Mouse (Mus musculus) ES-CJ7 (cell line): Measurements from ENCODE around the gene Rap2c.

Experiments used
- DNase-seq: peaks from one replicate; pipeline ENCODE4 v3.0.0; 2011; ENCODE audit warnings: low read depth, low spot score

Rap2c gene

DNA sequence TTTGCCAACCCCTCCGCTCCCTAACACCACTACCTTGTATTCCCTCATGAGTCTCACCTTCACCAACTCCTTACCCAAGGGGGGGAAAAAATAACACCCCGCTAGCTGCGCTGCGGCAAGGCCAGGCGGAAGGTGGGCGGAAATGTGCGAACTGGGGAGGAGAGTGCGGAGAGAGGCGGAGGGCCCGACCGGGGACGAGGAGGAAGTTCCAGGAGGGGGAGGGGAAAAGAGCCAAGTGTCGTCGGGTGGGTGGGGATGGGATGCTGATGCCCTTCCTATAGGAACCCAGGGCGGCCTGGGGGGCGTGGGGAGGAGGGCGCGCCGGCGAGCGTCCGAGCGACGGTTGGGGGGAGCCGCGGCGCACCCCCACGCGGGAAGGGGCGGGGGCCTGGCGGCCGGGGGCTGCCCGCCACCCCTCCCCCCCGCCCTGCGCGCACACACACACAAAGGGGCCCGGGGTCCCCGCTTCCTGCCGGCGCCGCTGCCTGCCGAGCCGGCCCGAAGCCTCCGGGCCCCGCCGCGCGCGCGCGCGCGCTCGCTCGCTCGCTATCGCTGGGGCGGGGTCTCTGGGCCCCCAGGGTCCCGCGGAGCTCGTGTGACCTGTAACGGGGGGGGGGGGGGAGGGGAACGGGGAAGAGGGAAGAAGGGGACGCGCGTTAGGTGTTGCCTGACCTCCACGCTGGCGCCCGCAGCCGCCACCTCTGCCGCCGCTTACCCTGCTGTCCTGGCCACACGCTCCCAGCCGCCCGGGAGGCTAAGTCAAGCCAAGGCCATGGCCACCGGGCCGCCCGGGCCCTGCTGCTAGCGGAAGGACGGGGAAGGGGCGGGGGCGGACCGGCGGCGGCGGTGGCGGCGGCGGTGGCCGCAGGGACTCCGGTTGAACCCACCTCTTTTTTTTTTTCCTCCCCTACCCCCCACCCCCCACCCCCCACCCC lies at the start of gene Rap2c:
Gene Rap2c (minus strand): TSS at position 168 of the 935 bp plus-strand sequence.
- DNase-seq, result peak; percentile 76

DNA sequence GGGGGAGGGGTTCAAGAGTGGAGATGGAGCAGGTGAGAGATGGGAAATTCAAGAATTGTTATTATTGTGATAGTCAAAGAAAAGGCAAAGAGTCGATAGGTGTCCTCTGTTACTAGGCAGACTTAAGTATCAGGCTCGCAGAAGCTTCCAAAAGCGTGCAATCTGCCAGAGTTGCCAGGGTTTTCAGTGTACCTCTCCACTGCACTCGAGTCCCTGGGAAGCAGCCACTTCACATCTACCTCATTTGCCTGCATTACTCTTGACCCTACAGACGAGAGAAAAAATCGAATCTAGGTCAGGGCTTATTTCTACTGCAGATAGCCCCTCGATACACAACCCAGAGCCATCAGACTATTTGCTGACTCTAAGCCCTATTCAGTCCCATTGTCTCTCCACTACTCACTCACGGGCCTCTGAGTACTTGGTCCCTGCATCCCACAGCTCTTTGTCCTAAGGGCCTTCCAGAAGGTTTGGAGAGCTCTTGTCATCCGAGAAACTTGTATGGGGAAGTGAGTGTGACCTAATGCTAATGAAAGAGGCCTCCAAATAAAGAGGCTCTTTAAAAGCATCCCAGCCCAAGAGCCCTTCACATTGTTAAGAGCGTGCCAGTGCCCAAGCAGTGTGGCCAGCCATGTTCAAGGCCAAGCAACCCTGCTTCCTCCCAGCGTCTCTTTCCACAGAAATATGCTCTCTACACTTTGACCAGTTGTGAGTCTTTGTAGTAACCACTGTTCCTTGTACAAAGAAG lies 48.9 kb upstream of the Rap2c start:
- DNase-seq, result no peak

DNA sequence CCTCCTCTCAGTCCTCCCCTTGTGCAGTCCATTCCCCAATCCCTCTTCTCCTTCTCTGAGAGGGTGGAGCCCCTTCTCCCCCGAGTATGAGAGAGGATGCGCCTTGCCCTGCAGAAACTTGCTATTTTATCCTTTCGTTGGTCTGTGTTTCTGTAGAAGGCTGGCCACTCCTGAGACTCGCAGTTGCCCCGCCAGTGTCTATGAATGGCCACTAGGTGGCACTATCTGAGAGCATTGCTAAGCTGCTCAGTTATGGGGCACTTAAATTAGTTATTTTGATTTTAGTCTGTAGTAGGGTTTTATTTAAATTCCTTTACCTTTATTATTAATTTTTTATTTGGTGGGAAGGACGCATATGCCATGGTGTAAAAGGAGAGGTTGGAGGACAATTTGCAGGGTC lies 48.0 kb upstream of the Rap2c start:
- DNase-seq, result peak; percentile 36

DNA sequence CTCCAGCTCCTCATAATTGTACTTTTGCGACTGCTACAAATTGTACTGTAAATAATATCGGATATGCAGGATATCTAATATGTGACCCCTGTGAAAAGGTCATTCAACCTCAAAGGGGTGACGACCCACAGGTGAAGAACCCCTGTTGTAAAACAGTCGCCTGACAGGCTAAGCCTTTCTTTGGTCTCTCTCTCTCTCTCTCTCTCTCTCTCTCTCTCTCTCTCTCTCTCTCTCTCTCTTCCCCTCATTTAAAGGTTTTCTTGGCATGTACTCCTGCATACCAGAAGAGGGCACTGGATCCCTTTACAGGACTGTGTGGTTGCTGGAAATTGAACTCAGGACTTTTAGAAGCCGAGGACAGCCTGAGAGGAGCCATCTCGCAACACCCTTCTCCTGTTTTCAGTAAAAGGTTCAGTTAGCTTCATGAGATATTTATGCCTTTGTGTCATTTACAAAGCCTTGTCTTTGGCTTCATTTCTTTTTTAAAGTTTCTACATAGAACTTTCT lies 47.4 kb upstream of the Rap2c start:
- peak; percentile 7 for DNase-seq

DNA sequence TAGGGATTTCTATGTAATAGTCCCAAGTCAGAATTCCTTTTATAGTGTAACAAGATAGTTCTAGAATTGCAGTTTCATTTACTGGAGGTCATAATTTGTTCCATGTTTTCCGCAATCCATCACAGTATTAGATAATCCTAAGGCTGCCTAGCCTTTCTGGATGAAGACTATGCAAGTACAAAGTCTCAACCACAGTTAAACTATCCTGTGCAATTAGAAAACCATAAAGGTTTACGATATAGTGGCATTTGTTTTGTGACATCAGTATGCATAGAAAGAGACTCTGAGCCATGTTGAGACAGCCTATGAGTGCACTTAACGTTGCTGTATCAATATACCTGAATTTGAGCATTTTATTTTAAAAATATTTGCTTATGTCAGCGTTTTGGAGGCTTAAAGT lies 42.4 kb upstream of the Rap2c start:
- no peak for DNase-seq

DNA sequence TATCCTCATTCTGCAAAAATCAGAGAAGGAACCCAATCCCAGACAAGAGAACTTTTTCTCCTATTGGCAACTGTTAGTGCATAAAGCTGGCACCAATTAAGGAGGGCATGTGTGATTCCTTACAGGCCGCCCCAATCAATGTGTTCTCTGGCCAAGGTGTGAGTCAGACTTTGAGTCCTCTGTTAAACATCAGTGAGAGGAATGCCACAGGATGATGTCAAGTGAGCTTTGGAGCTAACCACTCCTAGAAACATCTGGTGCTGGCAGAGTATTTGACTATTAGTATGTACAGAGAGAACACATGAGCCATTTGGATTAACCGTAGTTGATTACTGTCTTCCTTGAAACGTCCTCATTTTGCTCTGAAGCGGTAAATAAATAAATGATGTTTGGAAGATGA lies 40.9 kb upstream of the Rap2c start:
- DNase-seq, result no peak

DNA sequence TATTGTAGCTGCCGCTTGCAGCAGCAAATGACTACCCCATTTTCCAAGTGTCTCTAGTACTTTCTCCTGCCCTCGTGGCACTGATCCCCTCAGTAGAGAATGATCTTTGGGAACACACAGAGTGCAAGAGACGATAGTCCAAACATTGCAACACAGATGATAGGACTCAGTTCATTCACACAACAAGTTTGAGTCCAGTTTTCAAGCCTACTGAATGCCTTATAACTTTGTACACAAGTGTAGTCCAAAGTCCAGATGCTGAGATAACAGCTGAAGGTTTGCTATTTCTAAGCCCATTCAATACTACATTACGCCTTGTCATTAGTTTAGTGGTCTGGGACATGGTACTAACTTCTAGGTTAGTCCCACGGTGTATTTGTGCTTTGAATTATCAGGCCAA lies 40.5 kb upstream of the Rap2c start:
- DNase-seq, result no peak

DNA sequence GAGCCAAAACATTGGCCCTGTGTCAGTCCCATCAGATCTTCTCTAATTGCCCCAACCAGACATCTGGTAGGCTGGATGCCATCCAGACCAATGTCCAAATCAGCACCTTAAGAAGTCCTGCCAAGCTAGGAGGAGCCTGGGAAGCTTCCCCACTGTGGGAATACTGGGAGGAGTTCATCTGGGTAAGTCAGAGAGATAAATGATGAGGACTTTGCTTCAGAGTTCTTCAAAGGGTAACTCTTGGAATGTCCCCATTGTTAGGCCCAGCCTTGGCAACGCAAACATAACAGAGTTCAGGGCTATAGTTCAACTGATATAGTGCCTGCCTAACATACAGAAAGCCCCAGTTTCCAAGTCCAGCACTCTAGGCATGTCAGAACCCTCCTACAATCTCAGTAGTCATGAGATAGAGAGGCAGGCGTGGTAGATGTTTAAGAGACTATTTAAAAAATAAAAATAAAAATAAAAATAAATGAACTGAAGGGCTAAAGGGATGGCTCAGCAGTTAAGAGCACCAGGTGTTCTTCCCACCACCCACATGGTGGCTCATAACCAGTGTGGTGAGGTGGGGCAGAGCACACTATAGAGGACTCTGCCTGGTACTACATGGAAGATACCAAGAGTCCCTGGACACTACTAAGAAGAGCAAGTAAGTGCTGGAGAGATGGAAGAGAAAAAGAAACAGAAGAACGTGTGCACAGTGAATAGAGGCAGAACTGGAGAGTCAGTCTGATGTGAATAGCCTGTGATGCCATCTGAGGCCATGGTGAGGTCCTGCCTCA lies 34.1 kb upstream of the Rap2c start:
- DNase-seq, result no peak

DNA sequence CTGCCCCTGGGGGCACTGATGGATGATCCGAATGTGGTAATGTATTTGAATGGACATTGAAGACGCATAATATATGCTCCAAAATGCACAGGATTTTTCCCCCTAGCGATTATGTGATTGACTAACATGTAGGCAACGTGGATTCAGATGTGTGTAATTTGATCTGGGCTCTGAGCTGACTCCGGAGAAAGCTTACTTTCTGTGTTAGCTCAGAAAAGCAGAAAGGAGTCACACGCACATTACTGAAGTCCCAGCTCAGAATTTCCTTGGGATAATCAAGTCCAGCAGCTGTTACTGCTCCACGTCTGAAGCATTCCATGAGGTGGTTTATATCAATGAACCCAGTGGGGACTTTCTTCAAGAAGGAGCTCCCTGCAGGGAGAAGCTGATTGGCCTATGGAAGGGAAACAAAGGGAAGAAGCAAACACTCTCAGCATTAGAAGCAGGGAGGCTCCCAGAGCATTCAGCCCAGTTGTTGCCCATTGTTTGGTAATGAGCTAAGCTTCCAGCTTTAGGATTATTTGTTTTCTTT lies 17.9 kb upstream of the Rap2c start:
- DNase-seq, result peak; percentile 42

DNA sequence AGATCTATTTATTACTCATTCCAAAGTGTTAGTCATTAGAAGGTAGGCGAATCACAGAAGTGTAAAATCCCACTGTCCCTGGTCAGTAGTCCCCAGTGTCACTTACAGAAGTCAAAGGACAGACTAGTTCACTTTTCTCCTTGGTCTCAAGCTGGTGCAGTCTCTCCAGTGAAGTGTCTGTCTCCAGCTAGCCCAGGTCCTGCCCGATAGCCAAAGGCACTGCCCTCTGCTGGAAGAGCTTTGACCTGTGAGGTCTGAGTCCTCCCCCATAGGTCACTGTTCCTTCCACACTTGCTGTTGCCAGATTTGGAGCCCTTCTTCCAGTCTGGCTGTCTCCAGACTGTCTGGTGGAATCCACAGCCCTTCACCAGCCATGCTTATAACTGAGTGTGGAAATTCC lies 2.1 kb upstream of the Rap2c start:
- peak; percentile 57 for DNase-seq

DNA sequence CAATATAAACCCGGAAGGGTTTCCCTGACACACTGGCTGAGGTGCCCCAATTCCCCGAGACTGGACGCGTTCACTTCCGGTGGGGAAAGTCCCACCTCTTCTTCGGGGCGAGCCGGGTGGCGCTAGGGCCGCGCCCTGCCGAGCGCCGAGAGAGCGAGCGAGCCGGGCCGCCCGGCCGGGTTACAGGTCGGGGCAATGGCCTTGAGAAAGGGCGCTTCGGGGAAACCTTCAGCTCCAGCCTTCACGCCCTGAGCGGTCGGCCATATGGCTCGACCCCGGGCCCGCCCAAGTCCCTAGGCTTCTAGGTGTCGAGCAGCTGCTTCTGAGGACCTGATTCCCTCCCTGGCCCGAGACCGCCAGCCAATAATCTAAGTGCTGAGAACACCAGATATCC lies 965 bp upstream of the Rap2c start:
- peak; percentile 77 for DNase-seq

DNA sequence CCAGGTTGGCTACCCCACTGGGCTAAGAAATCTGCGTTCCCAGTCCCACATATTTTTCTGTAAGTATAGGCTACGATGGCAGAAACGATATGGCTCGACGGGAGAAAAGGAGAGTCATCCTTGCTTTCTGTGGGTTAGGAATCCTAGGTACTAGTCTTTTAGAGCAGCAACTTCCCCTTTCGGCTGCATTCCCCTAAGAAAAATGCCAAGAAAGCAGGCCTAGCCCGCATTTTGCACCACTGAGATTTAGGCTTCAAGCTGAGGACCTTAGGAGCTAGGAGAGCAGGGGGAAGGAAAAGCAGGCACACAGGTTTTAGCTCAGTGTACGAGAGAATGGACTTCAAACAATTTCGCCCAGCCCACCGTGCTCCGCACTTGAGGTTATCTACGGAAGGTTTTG lies 892 bp downstream of the Rap2c start:
- DNase-seq, result peak; percentile 3

DNA sequence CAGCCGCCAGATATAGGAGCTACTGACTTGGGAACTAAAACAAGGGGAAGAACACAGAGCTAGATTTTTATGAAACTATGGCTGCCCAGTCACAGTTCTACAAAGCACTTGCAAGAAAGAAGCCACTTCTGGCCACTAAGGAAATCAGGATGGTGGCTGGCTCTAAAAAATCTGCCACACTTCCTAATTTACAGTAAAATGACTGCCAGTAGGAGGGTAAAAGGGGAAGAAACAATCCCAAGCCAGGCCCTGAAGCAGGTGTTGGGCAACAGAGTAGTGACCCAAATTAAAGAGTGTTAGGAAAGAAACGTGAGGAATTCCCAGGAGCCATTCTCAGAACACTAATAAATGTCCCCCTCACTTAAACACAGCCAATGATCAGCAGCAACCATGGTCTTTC lies 5.5 kb downstream of the Rap2c start:
- no peak for DNase-seq

DNA sequence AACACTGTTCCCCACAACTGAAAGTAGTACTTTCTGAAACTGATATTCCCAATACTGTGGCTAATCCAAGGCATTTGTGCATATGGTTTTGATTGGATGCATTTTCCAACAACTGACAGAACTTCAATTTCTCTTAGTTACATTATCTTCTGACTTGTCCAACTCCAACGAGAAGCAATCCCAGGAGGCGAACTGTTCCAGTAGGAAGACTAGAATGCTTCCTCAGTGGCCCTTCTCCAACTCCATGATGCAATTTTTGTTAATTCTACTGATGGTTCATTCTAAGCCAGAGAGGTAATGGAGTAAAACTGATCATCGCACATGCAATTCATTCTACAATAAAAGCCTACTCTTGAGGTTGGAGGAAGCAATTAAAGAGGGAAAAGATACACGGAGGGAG lies 7.5 kb downstream of the Rap2c start:
- DNase-seq, result no peak

DNA sequence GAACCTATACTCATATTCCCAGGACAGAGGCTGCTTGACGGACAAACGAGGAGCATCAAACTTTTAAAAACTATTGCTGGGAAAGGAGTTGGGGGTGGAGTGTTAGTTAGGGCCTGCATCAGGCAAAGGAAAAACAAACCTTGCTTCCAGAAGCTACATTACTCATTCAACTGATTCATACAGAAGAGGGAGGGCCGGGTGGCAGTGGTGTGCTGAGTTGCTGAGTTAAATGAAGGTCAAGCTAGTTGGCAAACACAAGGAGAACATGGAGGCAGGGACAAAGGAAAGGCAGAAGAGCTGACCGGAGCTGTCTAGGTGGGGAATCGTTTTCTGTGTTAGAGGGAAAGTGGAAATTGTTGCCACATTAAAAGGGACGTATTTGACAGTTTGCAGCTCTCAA lies 17.0 kb downstream of the Rap2c start:
- DNase-seq, result no peak

DNA sequence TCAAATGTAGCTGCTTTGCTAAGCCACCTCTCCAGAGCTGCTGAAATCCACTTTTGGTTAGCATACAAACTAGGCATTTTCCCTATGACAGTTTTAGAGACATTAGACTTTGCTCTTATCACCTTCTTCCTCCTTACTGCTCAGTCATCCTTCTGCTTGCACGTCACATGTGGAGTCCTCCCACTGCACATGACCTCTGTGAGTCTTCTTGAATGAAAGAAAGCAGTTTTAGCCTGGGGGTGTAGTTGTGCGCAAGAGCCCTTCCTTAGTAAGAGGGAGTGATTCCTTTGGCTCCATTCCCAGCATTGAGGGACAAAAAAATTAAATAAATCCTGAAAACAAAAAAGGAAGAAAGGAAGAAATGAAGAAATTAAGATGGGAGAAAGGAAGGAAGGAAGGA lies 22.5 kb downstream of the Rap2c start:
- DNase-seq, result no peak

DNA sequence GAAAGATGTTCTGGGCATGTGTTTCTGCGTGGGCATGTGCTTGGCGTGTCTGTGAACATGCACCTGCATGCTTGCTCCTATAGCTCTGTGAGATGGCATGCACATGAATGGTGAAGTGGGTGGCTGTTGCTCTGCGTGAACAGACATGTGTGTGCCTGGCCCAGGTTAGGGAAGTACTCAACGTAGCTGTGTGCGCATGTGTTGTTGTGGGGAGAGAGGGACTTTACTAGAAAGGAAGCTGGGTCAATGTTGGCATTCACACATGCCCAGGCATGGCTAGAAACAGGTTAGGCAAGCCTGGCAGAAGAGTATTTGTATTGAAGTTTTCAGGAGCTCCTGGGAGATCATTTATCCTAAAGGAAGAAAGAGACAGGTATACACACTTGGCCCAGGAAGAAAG lies 26.5 kb downstream of the Rap2c start:
- DNase-seq, result no peak

DNA sequence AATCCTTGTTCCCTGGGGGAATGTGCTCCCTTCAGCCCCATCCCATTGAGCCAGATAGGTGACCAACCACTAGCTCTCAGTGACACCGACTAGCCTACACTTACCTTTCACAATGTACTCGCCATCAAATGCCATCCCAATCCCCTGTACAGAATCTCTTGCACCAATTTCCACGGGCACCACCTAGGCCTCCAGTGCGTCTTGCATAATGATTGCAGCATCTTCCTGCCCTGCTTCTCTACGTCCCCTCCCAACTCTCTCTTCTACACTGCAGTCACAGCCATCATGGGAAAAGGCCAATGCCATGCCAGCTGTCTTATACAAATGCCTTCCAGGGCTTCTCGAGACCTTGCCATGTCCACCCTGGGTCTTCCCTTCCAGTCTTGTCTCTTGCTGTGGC lies 27.9 kb downstream of the Rap2c start:
- DNase-seq, result no peak

DNA sequence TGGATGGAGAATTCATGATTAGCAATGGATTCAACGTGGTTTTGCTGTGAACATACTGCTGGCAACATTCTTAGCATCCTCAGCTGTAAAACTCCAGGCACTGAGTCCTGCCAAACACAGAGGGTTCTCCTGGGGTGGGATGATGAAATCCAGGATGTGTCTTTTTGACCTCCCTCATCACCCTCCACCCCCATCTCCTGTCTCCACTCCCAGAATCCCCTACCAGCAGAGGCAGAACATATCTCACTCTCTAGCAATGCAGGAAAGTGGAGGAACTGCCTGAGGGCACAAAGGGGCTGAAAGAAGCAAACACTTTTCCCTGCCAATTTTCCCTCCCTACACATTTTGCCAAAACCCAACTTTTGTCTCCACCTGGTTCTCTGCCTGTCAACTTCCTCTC lies 29.2 kb downstream of the Rap2c start:
- DNase-seq, result no peak

DNA sequence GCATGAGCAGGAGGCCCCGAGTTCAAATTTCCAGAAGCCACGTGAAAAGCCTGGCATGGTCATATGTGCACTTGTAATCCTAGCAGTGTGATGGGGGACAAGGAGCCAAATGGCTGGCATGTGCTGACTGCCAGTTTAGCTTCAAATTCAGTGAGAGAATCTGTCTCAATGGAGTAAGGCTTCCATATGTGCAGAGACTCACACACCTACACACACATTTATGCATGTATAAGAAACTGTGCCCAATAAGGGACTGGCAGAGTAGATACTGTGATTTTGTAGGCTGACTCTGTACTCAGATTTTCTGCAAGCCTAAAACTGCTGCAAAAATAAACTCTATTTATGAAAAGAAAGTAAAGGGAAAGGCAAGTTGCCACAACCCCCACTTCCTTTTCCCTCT lies 39.4 kb downstream of the Rap2c start:
- no peak for DNase-seq

DNA sequence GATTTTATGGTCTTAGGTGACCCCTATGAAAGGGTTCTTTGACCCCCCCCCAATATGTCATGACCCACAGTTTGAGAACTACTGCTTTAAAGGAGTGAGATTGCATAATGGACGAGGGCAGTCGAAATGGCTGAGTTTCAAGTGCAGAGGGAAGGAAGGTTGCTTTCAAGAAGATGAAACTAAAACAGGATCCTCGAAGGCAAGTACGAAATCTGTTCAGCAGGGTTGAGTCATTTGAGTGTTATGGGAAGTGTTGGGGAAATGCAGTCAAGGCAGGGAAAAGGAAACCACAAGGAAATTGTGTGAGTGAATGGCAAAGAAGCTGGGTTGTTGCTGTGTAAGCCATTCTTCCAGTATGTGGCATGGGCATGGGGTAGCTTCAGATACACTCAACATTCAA lies 45.7 kb downstream of the Rap2c start:
- no peak for DNase-seq

DNA sequence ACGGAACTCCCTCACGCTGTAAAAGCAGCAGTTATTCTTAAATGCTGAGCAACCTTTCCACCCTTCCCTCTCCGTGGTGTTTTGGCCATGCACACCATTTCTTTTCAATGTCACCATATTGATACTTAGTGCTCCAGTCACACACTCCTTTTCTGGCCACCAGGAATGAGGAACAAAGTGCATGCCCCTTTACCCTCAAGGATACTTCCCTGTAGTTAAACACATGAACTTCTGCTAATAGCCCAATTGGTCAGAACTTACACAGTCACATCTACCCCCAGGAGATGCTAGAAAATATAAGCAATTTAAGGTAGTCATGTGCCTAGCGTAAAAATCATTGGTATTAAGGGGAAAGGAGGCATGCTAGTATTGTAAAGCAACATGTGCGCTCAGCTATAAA lies 47.9 kb downstream of the Rap2c start:
- no peak for DNase-seq
